Mouse (Mus musculus): ENCODE results near the gene Sympk.
"Not testable (repeated sequence)": the region's sequence is repeated elsewhere in the genome, so short reads cannot be mapped to it uniquely, and the experiment has no call there.

Gene Sympk

GRCm38 (mm10) chr7:19052345-19053135 is 28.4 kb downstream of the Sympk start:
- DNase-seq: peak; percentile 79

GRCm38 (mm10) chr7:19053136-19053532 is 29.0 kb downstream of the Sympk start:
- DNase-seq: no peak

DNA sequence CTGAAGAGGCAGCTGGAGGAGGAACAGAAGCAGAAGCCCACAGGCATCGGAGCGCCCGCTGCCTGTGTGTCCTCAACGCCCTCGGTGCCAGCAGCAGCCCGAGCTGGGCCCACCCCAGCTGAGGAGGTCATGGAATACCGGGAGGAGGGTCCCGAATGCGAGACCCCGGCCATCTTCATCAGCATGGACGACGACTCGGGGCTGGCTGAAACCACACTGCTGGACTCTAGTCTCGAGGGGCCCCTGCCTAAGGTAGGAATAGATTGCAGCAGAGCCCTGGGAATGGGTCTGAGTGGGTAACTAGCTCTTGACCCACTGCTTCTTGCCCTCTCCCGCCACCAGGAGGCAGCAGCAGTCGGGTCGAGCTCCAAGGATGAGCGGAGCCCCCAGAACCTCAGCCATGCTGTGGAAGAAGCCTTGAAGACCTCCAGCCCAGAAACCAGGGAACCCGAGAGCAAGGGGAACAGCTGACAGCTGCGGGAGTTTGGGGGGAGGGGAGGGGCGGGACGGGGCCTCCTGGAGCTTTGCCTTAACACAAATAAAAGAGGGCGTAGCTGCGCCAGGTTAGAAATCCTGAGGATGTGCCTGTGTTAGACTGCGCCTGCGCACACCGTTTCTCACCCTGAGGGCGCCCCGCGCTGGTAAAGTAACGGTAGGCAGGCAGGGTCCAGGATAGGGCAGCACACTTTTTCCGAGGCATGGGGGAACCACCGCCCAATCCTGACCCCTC is 30.0 kb downstream of the Sympk start, which contains the start of gene Rsph6a:
Rsph6a (plus strand) TSS at position 644 of the 730 bp plus-strand sequence.
- peak; percentile 30 for DNase-seq

- DNase-seq: no peak
Measured at GRCm38 (mm10) chr7:19054777-19055076, 30.6 kb downstream of the Sympk start.

- no peak for DNase-seq
Measured at GRCm38 (mm10) chr7:19055108-19055507, 30.9 kb downstream of the Sympk start.

DNA sequence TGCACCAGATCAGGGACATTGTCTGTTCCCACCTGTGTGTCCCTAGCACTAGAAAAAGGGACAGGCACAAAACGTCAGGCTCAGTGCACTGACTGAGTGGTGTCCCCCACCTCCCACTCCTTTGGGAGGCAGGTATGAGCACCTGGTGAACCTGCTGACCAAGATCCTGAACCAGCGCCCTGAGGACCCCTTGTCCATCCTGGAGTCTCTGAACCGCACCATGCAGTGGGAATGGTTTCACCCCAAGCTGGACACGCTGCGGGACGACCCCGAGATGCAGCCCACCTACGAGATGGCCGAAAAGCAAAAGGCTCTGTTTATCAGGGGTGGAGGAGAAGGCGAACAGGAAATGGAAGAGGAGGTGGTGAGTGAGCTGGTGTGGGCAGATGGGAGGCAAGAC is 33.2 kb downstream of the Sympk start:
- DNase-seq: no peak

DNA sequence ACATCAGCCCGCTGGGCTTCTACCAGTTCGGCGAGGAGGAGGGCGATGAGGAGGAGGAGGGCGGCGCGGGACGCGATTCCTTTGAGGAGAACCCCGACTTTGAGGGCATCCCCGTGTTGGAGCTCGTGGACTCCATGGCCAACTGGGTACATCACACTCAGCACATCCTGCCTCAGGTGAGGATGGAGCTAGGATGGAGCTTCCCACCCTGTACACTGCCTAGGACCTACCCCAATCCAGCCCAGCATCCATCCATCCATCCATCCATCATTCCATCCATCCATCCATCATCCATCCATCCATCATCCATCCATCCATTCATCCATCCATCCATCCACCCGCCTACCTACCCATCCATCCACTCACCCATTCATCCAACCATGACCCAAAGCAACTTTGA is 41.7 kb downstream of the Sympk start:
- DNase-seq: no peak

- no peak for DNase-seq
Measured at GRCm38 (mm10) chr7:19067063-19067462, 42.9 kb downstream of the Sympk start.

DNA sequence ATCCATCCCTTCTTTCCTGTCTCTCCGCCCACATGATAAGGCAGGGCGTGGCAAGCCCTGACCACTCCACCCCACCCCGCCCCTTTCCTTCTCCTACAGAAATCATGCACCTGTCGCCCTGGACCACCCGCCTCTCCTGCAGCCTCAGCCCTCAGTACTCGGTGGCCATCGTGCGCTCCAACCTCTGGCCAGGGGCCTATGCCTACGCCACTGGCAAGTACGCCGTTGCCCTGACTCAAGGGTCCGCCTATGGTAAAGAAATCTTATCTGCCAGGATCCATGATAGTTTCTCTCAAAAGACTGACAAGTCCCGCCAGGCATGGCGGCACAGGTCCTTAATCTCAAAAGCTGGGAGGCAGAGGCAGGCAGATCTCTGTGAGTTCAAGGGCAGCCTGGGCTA is 43.8 kb downstream of the Sympk start:
- DNase-seq: no peak

- no peak for DNase-seq
Measured at GRCm38 (mm10) chr7:19068707-19069106, 44.5 kb downstream of the Sympk start.

GRCm38 (mm10) chr7:19069500-19069899 is 45.3 kb downstream of the Sympk start:
- no peak for DNase-seq

DNA sequence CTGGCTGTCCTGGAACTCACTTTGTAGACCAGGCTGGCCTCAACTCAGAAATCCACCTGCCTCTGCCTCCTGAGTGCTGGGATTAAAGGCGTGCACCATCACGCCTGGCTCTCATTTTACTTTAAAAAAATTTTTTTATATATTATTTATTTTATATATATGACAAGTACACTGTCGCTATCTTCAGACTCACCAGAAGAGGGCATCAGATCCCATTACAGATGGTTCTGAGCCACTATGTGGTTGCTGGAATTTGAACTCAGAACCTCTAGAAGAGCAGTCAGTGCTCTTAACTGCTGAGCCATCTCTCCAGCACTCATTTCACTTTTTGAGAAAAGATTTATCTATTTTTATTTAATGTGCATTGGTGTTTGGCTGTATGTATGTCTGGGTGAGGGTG is 46.8 kb downstream of the Sympk start:
- DNase-seq: not testable (repeated sequence)

DNA sequence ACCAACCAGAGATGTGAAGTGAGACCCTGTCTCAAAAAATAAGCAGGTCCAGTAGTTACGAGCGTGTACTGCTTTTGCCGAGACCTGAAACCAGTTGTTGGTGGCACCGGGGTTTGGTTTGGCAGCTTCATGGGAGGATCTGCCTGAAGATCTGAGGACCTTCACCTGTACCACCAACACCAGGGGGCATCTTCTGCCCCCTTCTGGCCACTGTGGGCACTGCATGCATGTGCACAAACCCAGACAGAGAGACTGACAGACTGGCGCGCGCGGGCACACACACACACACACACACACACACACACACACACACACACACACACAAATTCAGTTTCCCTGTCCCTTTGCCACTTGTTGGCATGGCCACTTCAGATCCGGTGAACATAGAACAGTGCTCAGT is 49.3 kb downstream of the Sympk start:
- no peak for DNase-seq

DNA sequence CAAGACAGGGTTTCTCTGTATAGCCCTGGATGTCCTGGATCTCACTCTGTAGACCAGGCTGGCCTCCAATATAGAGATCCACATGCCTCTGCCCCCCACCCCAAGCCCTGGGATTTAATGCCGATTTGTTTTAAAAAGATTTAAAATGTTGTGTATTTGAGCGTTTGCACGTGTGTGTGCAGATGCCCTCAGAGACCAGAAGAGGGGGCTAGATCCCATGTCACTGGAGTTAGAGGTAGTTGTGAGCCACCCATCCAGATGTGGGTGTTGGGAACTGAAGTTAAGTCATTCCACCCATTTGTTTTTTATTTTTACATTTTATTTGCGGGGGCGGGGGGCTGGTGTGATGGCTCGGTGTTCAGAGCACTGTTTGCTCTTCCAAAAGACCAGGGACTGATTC is 50.3 kb downstream of the Sympk start:
- DNase-seq: no peak

GRCm38 (mm10) chr7:19075231-19075630 is 51.1 kb downstream of the Sympk start:
- no peak for DNase-seq

DNA sequence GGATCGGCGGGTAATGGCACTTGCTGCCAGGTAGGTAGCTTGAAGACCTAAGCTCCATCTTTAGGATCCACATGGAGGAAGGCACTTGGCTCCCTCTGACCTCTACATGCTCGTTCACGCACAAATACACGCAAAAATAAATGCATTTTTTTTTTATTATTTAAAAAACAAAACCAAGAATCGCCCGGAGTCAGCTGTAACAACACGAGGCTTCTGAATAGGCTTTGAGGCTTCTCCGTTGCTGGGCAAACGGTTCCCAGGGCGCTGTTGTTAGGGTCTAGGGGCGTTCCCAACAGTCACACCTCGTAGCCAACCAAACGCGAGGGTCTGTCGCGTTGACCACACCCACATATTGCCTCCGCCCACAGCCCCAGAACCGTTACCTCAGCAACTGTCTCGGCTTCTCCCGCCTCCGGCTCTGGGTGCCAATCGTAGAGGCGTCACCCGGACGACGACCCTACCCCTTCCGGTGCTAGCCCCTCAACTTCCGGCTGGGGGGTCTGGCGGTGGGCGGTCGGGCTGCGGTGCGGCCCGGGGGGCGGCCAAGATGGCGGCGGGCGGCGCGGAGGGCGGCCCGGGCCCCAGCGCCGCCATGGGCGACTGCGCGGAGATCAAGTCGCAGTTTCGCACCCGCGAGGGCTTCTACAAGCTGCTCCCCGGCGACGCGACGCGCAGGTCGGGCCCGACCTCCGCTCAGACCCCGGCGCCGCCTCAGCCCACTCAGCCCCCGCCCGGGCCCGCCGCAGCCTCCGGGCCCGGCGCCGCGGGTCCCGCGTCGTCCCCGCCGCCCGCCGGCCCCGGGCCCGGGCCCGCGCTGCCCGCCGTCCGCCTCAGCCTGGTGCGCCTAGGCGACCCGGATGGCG is 51.8 kb downstream of the Sympk start, which contains the start of gene Dmwd:
Dmwd (plus strand) TSS at position 505 of the 863 bp plus-strand sequence.
- DNase-seq: peak; percentile 97

DNA sequence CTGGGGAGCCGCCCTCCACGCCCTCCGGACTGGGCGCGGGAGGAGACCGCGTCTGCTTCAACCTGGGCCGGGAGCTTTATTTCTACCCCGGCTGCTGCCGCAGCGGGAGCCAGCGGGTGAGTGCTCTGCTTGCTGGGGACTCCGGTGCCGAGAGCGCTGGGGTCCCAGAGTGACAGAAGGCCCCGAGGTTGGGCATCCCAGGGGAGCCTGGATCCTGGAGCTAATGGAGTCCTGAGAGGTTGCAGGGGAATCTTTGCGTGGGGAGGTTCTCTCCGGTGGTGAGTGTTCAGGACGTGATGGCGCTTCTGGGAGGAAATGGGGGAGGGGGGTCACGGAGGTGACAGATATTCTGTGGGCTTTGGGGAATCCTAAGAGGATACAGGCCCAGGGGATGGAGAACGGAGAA is 52.4 kb downstream of the Sympk start:
- no peak for DNase-seq

- no peak for DNase-seq
Measured at GRCm38 (mm10) chr7:19077761-19078160, 53.6 kb downstream of the Sympk start.

DNA sequence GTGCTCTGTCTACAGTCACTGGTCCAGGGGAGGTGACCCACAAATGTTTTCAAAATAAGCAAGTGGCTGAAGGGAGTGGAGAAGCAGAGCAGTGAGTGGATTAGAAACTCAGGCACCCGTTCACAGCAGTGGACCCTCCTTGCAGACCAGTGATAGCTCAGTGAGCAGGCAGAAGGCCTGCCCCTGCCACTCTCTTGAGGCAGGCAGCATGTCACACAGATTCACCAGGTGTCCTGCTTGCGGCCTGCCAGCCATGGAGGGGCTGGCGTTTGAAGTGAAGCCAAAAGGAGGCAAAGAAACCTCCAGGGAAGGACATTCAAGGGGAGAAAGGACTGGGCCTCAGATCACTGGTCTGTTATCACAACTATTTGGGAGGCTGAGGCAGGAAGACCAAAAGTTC is 54.6 kb downstream of the Sympk start:
- no peak for DNase-seq

- no peak for DNase-seq
Measured at GRCm38 (mm10) chr7:19080451-19080950, 56.3 kb downstream of the Sympk start.

- DNase-seq: no peak
Measured at GRCm38 (mm10) chr7:19082171-19082570, 58.0 kb downstream of the Sympk start.

- DNase-seq: no peak
Measured at GRCm38 (mm10) chr7:19083096-19083495, 58.9 kb downstream of the Sympk start.

- DNase-seq: no peak
Measured at GRCm38 (mm10) chr7:19083701-19084100, 59.5 kb downstream of the Sympk start, which contains the start of gene Dmpk. TSS of gene Dmpk (plus strand) at chr7:19083849.

All from right cerebral cortex, adult 18-20 months (tissue).